8 mouse cellular contexts compared by ENCODE assay signal in genomic region chr15:95792261-95793260, GRCm38 (mm10). TPM values are rescaled to one million over a fixed set of nuclear protein-coding genes. Genes with fewer than 3 reads are reported as not detected.
DNase-seq lines count a peak whose midpoint lies in the region; ATAC-seq and TF ChIP-seq lines count a peak whose summit lies in the region.

No protein-coding gene starts in this region.

- no peak for ATAC-seq in hindbrain, embryonic 16.5 days

- intact Hi-C loops in left cerebral cortex, postnatal 4 days (cut with DNase I) = loop anchor here (10.0 kb wide), 1 partner anchor 492 kb away; the partner anchor contains the start of gene Arid2
- intact Hi-C loops in left cerebral cortex, postnatal 10 days (cut with DNase I) = loop anchor here (10.0 kb wide), 1 partner anchor 492 kb away; the partner anchor contains the start of gene Arid2

- no peak overlapping the region for H3K27ac ChIP-seq in hindbrain, embryonic 16.5 days (ENCODE audit: low read depth, low read length)
- no peak overlapping the region for H3K27ac ChIP-seq in midbrain, embryonic 10.5 days (replicated peaks)

- TF ChIP-seq CTCF in brain, embryonic 14.5 days (IDR thresholded peaks at IDR 0.05; ENCODE audit: borderline replicate concordance, extremely low read depth, insufficient read depth, insufficient read length) = peak; percentile 66

- DNase-seq in left cerebral cortex, postnatal 4 days = peak; percentile 8
- no peak for DNase-seq in left cerebral cortex, postnatal 10 days (ENCODE audit: extremely low spot score in 1 of 2, low spot score in 2 of 2)
- DNase-seq in brain, embryonic 14.5 days (ENCODE audit: low read depth) = peak; percentile 43
- peak; percentile 31 for DNase-seq in midbrain, embryonic 10.5 days (ENCODE audit: low spot score)
- DNase-seq in thymus, postnatal 10 days (ENCODE audit: low spot score in 2 of 2) = peak; percentile 53 to 60
- no peak for DNase-seq in cerebellum, postnatal 25 days
- DNase-seq in ovary, postnatal 14 days (ENCODE audit: low spot score) = no peak

- no peaks in the 10 kb centered on the region for H3K36me3 ChIP-seq in hindbrain, embryonic 16.5 days (ENCODE audit: control insufficient read depth, insufficient read depth, low read length)
- H3K36me3 ChIP-seq in midbrain, embryonic 10.5 days = peaks cover 16% of the 10 kb centered on the region; the same call in 1 of the 2 replicates

- no peak overlapping the region; the same call in 1 of the 2 replicates for H3K9ac ChIP-seq in hindbrain, embryonic 16.5 days (ENCODE audit: low read depth, low read length)

- WGBS in hindbrain, embryonic 16.5 days = 80% methylated on average over 25 of the region's 25 CpGs
- WGBS in midbrain, embryonic 10.5 days = 80% methylated on average over 25 of the region's 25 CpGs

- no peaks in the 10 kb centered on the region for H3K27me3 ChIP-seq in hindbrain, embryonic 16.5 days (replicated peaks; ENCODE audit: control insufficient read depth, insufficient read depth, low read length)
- peaks cover 20% of the 10 kb centered on the region for H3K27me3 ChIP-seq in midbrain, embryonic 10.5 days (ENCODE audit: low read depth, poor library complexity, severe bottlenecking)

- H3K4me2 ChIP-seq in hindbrain, embryonic 16.5 days (ENCODE audit: low read length) = peak overlapping the region; percentile 82

- H3K4me1 ChIP-seq in hindbrain, embryonic 16.5 days (ENCODE audit: control insufficient read depth, insufficient read depth, low read depth, low read length) = peaks cover 26% of the 10 kb centered on the region
- H3K4me1 ChIP-seq in midbrain, embryonic 10.5 days = peaks cover 36% of the 10 kb centered on the region

- peak overlapping the region; percentile 83 for H3K4me3 ChIP-seq in hindbrain, embryonic 16.5 days (ENCODE audit: low read length)
- no peak overlapping the region for H3K4me3 ChIP-seq in midbrain, embryonic 10.5 days

- no peak for TF ChIP-seq POLR2A in brain, embryonic 14.5 days (IDR thresholded peaks at IDR 0.05; ENCODE audit: borderline replicate concordance, extremely low read depth, insufficient read depth, insufficient read length, poor library complexity, severe bottlenecking)

- H3K9me3 ChIP-seq in hindbrain, embryonic 16.5 days (ENCODE audit: control insufficient read depth, low read length) = no peaks in the 10 kb centered on the region
- no peaks in the 10 kb centered on the region for H3K9me3 ChIP-seq in midbrain, embryonic 10.5 days (replicated peaks)

RNA-seq across cellular contexts. Expression of gene Ano6, which starts 1.9 kb away (rescaled TPM):
- total RNA-seq in left cerebral cortex, postnatal 4 days (2021) = 10 to 100 TPM; 26.9 to 27.2 TPM
- total RNA-seq in left cerebral cortex, postnatal 10 days (2021) = 10 to 100 TPM; 20.5 to 25.1 TPM
- 26.0 and 32.5 TPM in 2 replicates for polyA plus RNA-seq in brain, embryonic 14.5 days (2012; rRNA removed)
- 25.0 and 30.6 TPM in 2 replicates for polyA plus RNA-seq in hindbrain, embryonic 16.5 days (2015; fragmentation: Nextera tagmentation; extraction: Ambion mirVana)
- 30.0 and 33.6 TPM in 2 replicates for polyA plus RNA-seq in midbrain, embryonic 10.5 days (2016; fragmentation: Nextera tagmentation; extraction: Ambion mirVana)

Comparison
In these comparisons a context has a peak if more than half of its experiments do, and no peak if none do; other contexts are left out.
1. DNase-seq: peak in left cerebral cortex, postnatal 4 days (single experiment), brain, embryonic 14.5 days (single experiment), midbrain, embryonic 10.5 days (single experiment) and thymus, postnatal 10 days (2 of 2); none in left cerebral cortex, postnatal 10 days (0 of 2), cerebellum, postnatal 25 days (0 of 2) and ovary, postnatal 14 days (single experiment).